In the genomic region with DNA sequence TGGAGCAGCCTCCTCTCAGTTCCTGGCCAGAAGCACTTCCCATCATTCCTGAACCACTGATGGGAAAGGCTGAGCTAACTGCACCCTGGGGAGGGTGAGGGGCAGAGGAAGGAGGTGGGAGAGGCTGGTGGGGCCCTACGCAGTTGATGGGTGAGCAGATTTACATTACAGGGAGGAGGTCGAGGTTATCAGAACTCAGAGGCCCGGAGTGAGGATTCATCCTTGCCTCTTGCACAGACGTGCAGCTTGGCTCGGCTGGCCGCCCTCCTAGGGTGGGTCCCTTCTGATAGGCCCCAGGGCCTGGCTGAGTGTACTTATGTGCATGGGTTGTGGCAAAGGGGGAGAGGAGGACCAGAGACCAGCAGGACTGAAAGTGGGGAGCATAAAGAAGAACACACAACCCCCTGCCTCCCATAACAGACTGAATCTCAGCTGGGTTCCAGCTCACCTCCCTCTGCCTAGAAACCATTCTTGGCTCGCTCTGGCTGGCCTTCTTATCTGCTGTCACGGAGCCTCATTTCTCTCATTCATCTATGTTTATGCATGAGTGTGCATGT, we compare ENCODE assay signal across 8 mouse cellular contexts. TPM values are rescaled to one million over a fixed set of nuclear protein-coding genes. Genes with fewer than 3 reads are reported as not detected.
DNase-seq lines count a peak whose midpoint lies in the region; ATAC-seq lines count a peak whose summit lies in the region.
"Had no signal": no experiment of that assay in that cellular context is flagged by ENCODE, and none has a peak within 500 bp of the region (broad histone marks: within the 10 kb centered on the region; RNA-seq: fewer than 3 reads in every experiment).

No protein-coding gene starts in this region.

- no peak; the same call in 1 of the 2 replicates for ATAC-seq in lung, embryonic 15.5 days (ENCODE audit: borderline replicate concordance, extremely low read depth, low FRiP score, low TSS enrichment)
- no peak for ATAC-seq in forebrain, embryonic 15.5 days (replicated peaks)
- peak; percentile 72 for ATAC-seq in stomach, embryonic 16.5 days (ENCODE audit: insufficient read depth, low FRiP score)

- H3K4me3 ChIP-seq in lung, embryonic 15.5 days = no peak overlapping the region
- H3K4me3 ChIP-seq in forebrain, embryonic 15.5 days = no peak overlapping the region
- H3K4me3 ChIP-seq in stomach, embryonic 16.5 days (replicated peaks; ENCODE audit: low read length) = no peak overlapping the region
- H3K4me3 ChIP-seq: limb, embryonic 13.5 days had no signal

- H3K9me3 ChIP-seq in lung, embryonic 15.5 days = no peaks in the 10 kb centered on the region
- H3K9me3 ChIP-seq in forebrain, embryonic 15.5 days = no peaks in the 10 kb centered on the region
- no peaks in the 10 kb centered on the region for H3K9me3 ChIP-seq in stomach, embryonic 16.5 days (replicated peaks; ENCODE audit: control insufficient read depth, low read length)
- H3K9me3 ChIP-seq: limb, embryonic 13.5 days had no signal

- peaks cover 48% of the 10 kb centered on the region for H3K4me1 ChIP-seq in lung, embryonic 15.5 days
- peaks cover 33% of the 10 kb centered on the region for H3K4me1 ChIP-seq in forebrain, embryonic 15.5 days
- H3K4me1 ChIP-seq in stomach, embryonic 16.5 days (ENCODE audit: control insufficient read depth, insufficient read depth, low read length) = peaks cover 28% of the 10 kb centered on the region

- no peak overlapping the region for H3K4me2 ChIP-seq in lung, embryonic 15.5 days
- no peak overlapping the region for H3K4me2 ChIP-seq in forebrain, embryonic 15.5 days (replicated peaks)
- H3K4me2 ChIP-seq in stomach, embryonic 16.5 days (ENCODE audit: low read depth, low read length) = no peak overlapping the region
- H3K4me2 ChIP-seq: limb, embryonic 13.5 days had no signal

- peak overlapping the region; percentile 7; the same call in 1 of the 2 replicates for H3K27ac ChIP-seq in lung, embryonic 15.5 days
- peak overlapping the region; percentile 47 for H3K27ac ChIP-seq in forebrain, embryonic 15.5 days (replicated peaks)
- no peak overlapping the region for H3K27ac ChIP-seq in stomach, embryonic 16.5 days (ENCODE audit: low read length)
- H3K27ac ChIP-seq: limb, embryonic 13.5 days had no signal

- H3K9ac ChIP-seq in lung, embryonic 15.5 days = no peak overlapping the region
- no peak overlapping the region for H3K9ac ChIP-seq in forebrain, embryonic 15.5 days (replicated peaks)
- H3K9ac ChIP-seq in stomach, embryonic 16.5 days (ENCODE audit: low read length) = peak overlapping the region; percentile 17; the same call in 1 of the 2 replicates
- H3K9ac ChIP-seq: limb, embryonic 13.5 days had no signal

- no peaks in the 10 kb centered on the region for H3K27me3 ChIP-seq in lung, embryonic 15.5 days
- no peaks in the 10 kb centered on the region for H3K27me3 ChIP-seq in forebrain, embryonic 15.5 days
- H3K27me3 ChIP-seq in stomach, embryonic 16.5 days (ENCODE audit: control insufficient read depth, insufficient read depth, low read length) = no peaks in the 10 kb centered on the region
- H3K27me3 ChIP-seq: limb, embryonic 13.5 days had no signal

- WGBS in lung, embryonic 15.5 days = 23% methylated on average over 8 of the region's 8 CpGs
- WGBS in forebrain, embryonic 15.5 days = 41% methylated on average over 8 of the region's 8 CpGs
- WGBS in stomach, embryonic 16.5 days = 21% methylated on average over 8 of the region's 8 CpGs

- DNase-seq in lung, postnatal 10 days = no peak
- peak; percentile 50 to 54 for DNase-seq in kidney, postnatal 36 days
- no peak for DNase-seq in testis, postnatal 14 days (ENCODE audit: low spot score)
- DNase-seq in layer of hippocampus, adult 18-20 months (ENCODE audit: low spot score in 2 of 2) = no peak

- no peaks in the 10 kb centered on the region for H3K36me3 ChIP-seq in lung, embryonic 15.5 days
- no peaks in the 10 kb centered on the region for H3K36me3 ChIP-seq in forebrain, embryonic 15.5 days
- H3K36me3 ChIP-seq in stomach, embryonic 16.5 days (ENCODE audit: control insufficient read depth, insufficient read depth, low read length) = no peaks in the 10 kb centered on the region
- H3K36me3 ChIP-seq: limb, embryonic 13.5 days had no signal

RNA-seq across cellular contexts. Expression of a gene that starts 30.1 kb away (rescaled TPM):
- polyA plus RNA-seq in lung, embryonic 15.5 days (2015; fragmentation: Nextera tagmentation; extraction: Ambion mirVana) = 16.1 and 17.5 TPM in 2 replicates
- 14.3 and 15.1 TPM in 2 replicates for polyA plus RNA-seq in forebrain, embryonic 15.5 days (2015; fragmentation: Nextera tagmentation; extraction: Ambion mirVana)
- polyA plus RNA-seq in stomach, embryonic 16.5 days (2015; fragmentation: Nextera tagmentation; extraction: Ambion mirVana) = 12.6 and 13.6 TPM in 2 replicates
- total RNA-seq in layer of hippocampus, adult 18-20 months (2021) = 100 to 1,000 TPM; 143 to 168 TPM

Comparison
In these comparisons a context has a peak if more than half of its experiments do, and no peak if none do; other contexts are left out.
1. DNase-seq: peak in kidney, postnatal 36 days (2 of 2); none in lung, postnatal 10 days (single experiment), testis, postnatal 14 days (single experiment) and layer of hippocampus, adult 18-20 months (0 of 2).